Mouse (Mus musculus): ENCODE results near the gene Afap1l2. TPM values are rescaled to one million over a fixed set of nuclear protein-coding genes. Genes with fewer than 3 reads are reported as not detected.

Afap1l2 gene
- total RNA-seq, 1 experiment, result 3.7 TPM

GRCm38 (mm10) chr19:56887879-56888278, 120.1 kb downstream of the Afap1l2 start:
- DNase-seq (ENCODE audit: low read depth, low spot score), result no peak
- Histone ChIP-seq H3K4me1 (ENCODE audit: control insufficient read depth in 2 of 2, insufficient read depth in 2 of 2, low read length in 2 of 2, poor library complexity in 1 of 2) (no peaks in the 10 kb centered on the region), H3K9ac (ENCODE audit: insufficient read depth, low read depth, low read length, poor library complexity, severe bottlenecking) (no peak overlapping the region), H3K36me3 (ENCODE audit: control insufficient read depth, insufficient read depth, low read length, poor library complexity, severe bottlenecking) (no peaks in the 10 kb centered on the region), H3K9me3 (ENCODE audit: control insufficient read depth, insufficient read depth, low read depth, low read length) (no peaks in the 10 kb centered on the region), H3K4me3 (ENCODE audit: insufficient read depth in 1 of 2, low read depth in 1 of 2, low read length in 2 of 2, poor library complexity in 1 of 2, severe bottlenecking in 1 of 2) (no peak overlapping the region), H3K27ac (ENCODE audit: insufficient read depth, low read depth, low read length, poor library complexity, severe bottlenecking) (no peak overlapping the region)
- no peak for TF ChIP-seq MAFK (IDR thresholded peaks at IDR 0.05; ENCODE audit: insufficient read depth, low read depth, low read length)
- no peak for TF ChIP-seq CHD2 (IDR thresholded peaks at IDR 0.05; ENCODE audit: low read depth, low read length)
- no peak for TF ChIP-seq HCFC1 (IDR thresholded peaks at IDR 0.05; ENCODE audit: borderline replicate concordance, insufficient read depth, low read length)
- TF ChIP-seq ZC3H11A (IDR thresholded peaks at IDR 0.05; ENCODE audit: borderline replicate concordance, low read depth, low read length), result no peak
- no peak for TF ChIP-seq ZNF384 (IDR thresholded peaks at IDR 0.05; ENCODE audit: low read depth, low read length)
- in situ Hi-C loops (cut with MboI; ENCODE audit: low sequenced_read_pairs in 2 of 2, unreplicated experiment in 2 of 2), result no loop called here

GRCm38 (mm10) chr19:56877364-56877763, 130.7 kb downstream of the Afap1l2 start:
- Histone ChIP-seq H3K27ac (ENCODE audit: insufficient read depth, low read depth, low read length, poor library complexity, severe bottlenecking) (no peak overlapping the region), H3K4me1 (ENCODE audit: control insufficient read depth in 2 of 2, insufficient read depth in 2 of 2, low read length in 2 of 2, poor library complexity in 1 of 2) (peaks cover 0 to 13% of the 10 kb centered on the region in 2 experiments; a peak in 2 of 4 replicates), H3K36me3 (ENCODE audit: control insufficient read depth, insufficient read depth, low read length, poor library complexity, severe bottlenecking) (no peaks in the 10 kb centered on the region), H3K4me3 (ENCODE audit: insufficient read depth in 1 of 2, low read depth in 1 of 2, low read length in 2 of 2, poor library complexity in 1 of 2, severe bottlenecking in 1 of 2) (no peak overlapping the region), H3K9ac (ENCODE audit: insufficient read depth, low read depth, low read length, poor library complexity, severe bottlenecking) (no peak overlapping the region), H3K9me3 (ENCODE audit: control insufficient read depth, insufficient read depth, low read depth, low read length) (no peaks in the 10 kb centered on the region)
- no peak for TF ChIP-seq ZNF384 (IDR thresholded peaks at IDR 0.05; ENCODE audit: low read depth, low read length)
- no peak for TF ChIP-seq HCFC1 (IDR thresholded peaks at IDR 0.05; ENCODE audit: borderline replicate concordance, insufficient read depth, low read length)
- TF ChIP-seq MAFK (IDR thresholded peaks at IDR 0.05; ENCODE audit: insufficient read depth, low read depth, low read length), result no peak
- no peak for TF ChIP-seq ZC3H11A (IDR thresholded peaks at IDR 0.05; ENCODE audit: borderline replicate concordance, low read depth, low read length)
- TF ChIP-seq CHD2 (IDR thresholded peaks at IDR 0.05; ENCODE audit: low read depth, low read length), result no peak
- in situ Hi-C loops (cut with MboI; ENCODE audit: low sequenced_read_pairs in 2 of 2, unreplicated experiment in 2 of 2), result no loop called here
- DNase-seq (ENCODE audit: low read depth, low spot score), result no peak

GRCm38 (mm10) chr19:56874601-56875315, 133.3 kb downstream of the Afap1l2 start:
- Histone ChIP-seq H3K27ac (ENCODE audit: insufficient read depth, low read depth, low read length, poor library complexity, severe bottlenecking) (no peak overlapping the region), H3K9ac (ENCODE audit: insufficient read depth, low read depth, low read length, poor library complexity, severe bottlenecking) (peak overlapping the region; percentile 58), H3K4me3 (ENCODE audit: insufficient read depth in 1 of 2, low read depth in 1 of 2, low read length in 2 of 2, poor library complexity in 1 of 2, severe bottlenecking in 1 of 2) (peak overlapping the region; percentile 60 to 66), H3K9me3 (ENCODE audit: control insufficient read depth, insufficient read depth, low read depth, low read length) (no peaks in the 10 kb centered on the region), H3K36me3 (ENCODE audit: control insufficient read depth, insufficient read depth, low read length, poor library complexity, severe bottlenecking) (no peaks in the 10 kb centered on the region), H3K4me1 (ENCODE audit: control insufficient read depth in 2 of 2, insufficient read depth in 2 of 2, low read length in 2 of 2, poor library complexity in 1 of 2) (peaks cover 0 to 4% of the 10 kb centered on the region in 2 experiments; a peak in 2 of 4 replicates)
- peak; percentile 19 for DNase-seq (ENCODE audit: low read depth, low spot score)
- in situ Hi-C loops (cut with MboI; ENCODE audit: low sequenced_read_pairs in 2 of 2, unreplicated experiment in 2 of 2), result no loop called here
- TF ChIP-seq HCFC1 (IDR thresholded peaks at IDR 0.05; ENCODE audit: borderline replicate concordance, insufficient read depth, low read length), result no peak
- TF ChIP-seq ZC3H11A (IDR thresholded peaks at IDR 0.05; ENCODE audit: borderline replicate concordance, low read depth, low read length), result no peak
- TF ChIP-seq CHD2 (IDR thresholded peaks at IDR 0.05; ENCODE audit: low read depth, low read length), result no peak
- no peak for TF ChIP-seq MAFK (IDR thresholded peaks at IDR 0.05; ENCODE audit: insufficient read depth, low read depth, low read length)
- TF ChIP-seq ZNF384 (IDR thresholded peaks at IDR 0.05; ENCODE audit: low read depth, low read length), result no peak

- no peak for TF ChIP-seq ZC3H11A (IDR thresholded peaks at IDR 0.05; ENCODE audit: borderline replicate concordance, low read depth, low read length)
- TF ChIP-seq CHD2 (IDR thresholded peaks at IDR 0.05; ENCODE audit: low read depth, low read length), result no peak
- no peak for TF ChIP-seq ZNF384 (IDR thresholded peaks at IDR 0.05; ENCODE audit: low read depth, low read length)
- no peak for TF ChIP-seq MAFK (IDR thresholded peaks at IDR 0.05; ENCODE audit: insufficient read depth, low read depth, low read length)
- no peak for TF ChIP-seq HCFC1 (IDR thresholded peaks at IDR 0.05; ENCODE audit: borderline replicate concordance, insufficient read depth, low read length)
- Histone ChIP-seq H3K36me3 (ENCODE audit: control insufficient read depth, insufficient read depth, low read length, poor library complexity, severe bottlenecking) (no peaks in the 10 kb centered on the region), H3K4me3 (ENCODE audit: insufficient read depth in 1 of 2, low read depth in 1 of 2, low read length in 2 of 2, poor library complexity in 1 of 2, severe bottlenecking in 1 of 2) (peak within 1 kb of the TSS; percentile 60 to 66), H3K4me1 (ENCODE audit: control insufficient read depth in 2 of 2, insufficient read depth in 2 of 2, low read length in 2 of 2, poor library complexity in 1 of 2) (no peaks in the 10 kb centered on the region; a peak in 1 of 4 replicates), H3K9ac (ENCODE audit: insufficient read depth, low read depth, low read length, poor library complexity, severe bottlenecking) (peak within 1 kb of the TSS; percentile 58), H3K27ac (ENCODE audit: insufficient read depth, low read depth, low read length, poor library complexity, severe bottlenecking) (no peak within 1 kb of the TSS), H3K9me3 (ENCODE audit: control insufficient read depth, insufficient read depth, low read depth, low read length) (no peaks in the 10 kb centered on the region)
- in situ Hi-C loops (cut with MboI; ENCODE audit: low sequenced_read_pairs in 2 of 2, unreplicated experiment in 2 of 2), result no loop called here
- DNase-seq (ENCODE audit: low read depth, low spot score), result peak; percentile 44
Measured at GRCm38 (mm10) chr19:56873816-56874600, 134.0 kb downstream of the Afap1l2 start, which contains the start of gene Vwa2. Gene Vwa2 (plus strand): TSS chr19:56874249.
